Comparison of ENCODE assay signal across 19 mouse cellular contexts in the genomic region with DNA sequence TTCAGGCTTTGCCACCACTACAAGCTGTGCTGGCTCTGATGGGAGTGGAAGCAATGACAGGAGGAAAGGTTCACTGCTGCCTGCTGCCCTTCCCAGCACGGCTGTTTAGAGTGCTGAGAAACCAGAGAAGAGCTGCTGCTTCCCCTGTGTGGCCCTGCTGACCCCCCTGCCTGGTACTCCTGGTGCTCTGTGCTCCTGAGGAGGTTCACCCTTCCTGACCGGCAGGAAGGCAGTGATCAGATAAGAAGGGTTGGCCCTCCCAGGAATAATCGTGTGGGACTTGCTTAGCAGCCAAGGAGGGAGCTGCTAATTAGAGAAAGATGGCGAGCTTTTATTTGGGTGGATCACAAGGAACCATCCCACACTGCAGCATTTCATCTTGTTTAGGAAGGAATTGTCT. TPM values are rescaled to one million over a fixed set of nuclear protein-coding genes. Genes with fewer than 3 reads are reported as not detected.
DNase-seq lines count a peak whose midpoint lies in the region; ATAC-seq lines count a peak whose summit lies in the region.
"Had no signal": no experiment of that assay in that cellular context is flagged by ENCODE, and none has a peak within 500 bp of the region (broad histone marks: within the 10 kb centered on the region; RNA-seq: fewer than 3 reads in every experiment).

No protein-coding gene starts in this region.

- peaks cover 13% of the 10 kb centered on the region for H3K4me1 ChIP-seq in kidney, embryonic 16.5 days (ENCODE audit: insufficient read depth, low read length)
- H3K4me1 ChIP-seq: midbrain, embryonic 15.5 days had no signal

- H3K27ac ChIP-seq in kidney, embryonic 16.5 days (ENCODE audit: low read length), result no peak overlapping the region
- H3K27ac ChIP-seq: hindbrain, postnatal 0 days; midbrain, embryonic 15.5 days had no signal

- ATAC-seq in kidney, embryonic 16.5 days (ENCODE audit: low FRiP score, low TSS enrichment), result peak; percentile 49
- ATAC-seq: hindbrain, postnatal 0 days; intestine, postnatal 0 days; midbrain, embryonic 15.5 days; Patski had no signal

- no peaks in the 10 kb centered on the region; the same call in 1 of the 2 replicates for H3K9me3 ChIP-seq in kidney, embryonic 16.5 days (ENCODE audit: low read length)
- H3K9me3 ChIP-seq: midbrain, embryonic 15.5 days had no signal

- H3K4me2 ChIP-seq in kidney, embryonic 16.5 days (replicated peaks; ENCODE audit: low read depth, low read length), result no peak overlapping the region
- H3K4me2 ChIP-seq: midbrain, embryonic 15.5 days had no signal

- intact Hi-C loops in heart, postnatal 25 days (cut with DNase I), result no loop called here

- DNase-seq in adrenal gland, postnatal 14 days, result peak; percentile 22
- DNase-seq in adrenal gland, adult (ENCODE audit: inconsistent age in 2 of 2, low spot score in 1 of 2), result no peak
- peak; percentile 28 for DNase-seq in heart, adult 8-10 months (ENCODE audit: low spot score)
- no peak for DNase-seq in heart, postnatal 25 days (ENCODE audit: low spot score)
- no peak for DNase-seq in kidney, postnatal 4 days
- peak; percentile 46 to 49 for DNase-seq in kidney, postnatal 36 days
- no peak for DNase-seq in cerebellum, adult 18-20 months
- DNase-seq: adrenal gland, postnatal 25 days; cerebellum, adult 8-10 months; heart, postnatal 36 days; liver; lung, postnatal 14 days; thymus, postnatal 25 days had no signal

- no peak overlapping the region for H3K4me3 ChIP-seq in kidney, embryonic 16.5 days (ENCODE audit: low read length)
- H3K4me3 ChIP-seq: midbrain, embryonic 15.5 days; myocyte had no signal

- no peak overlapping the region for H3K9ac ChIP-seq in kidney, embryonic 16.5 days (replicated peaks; ENCODE audit: low read length)
- H3K9ac ChIP-seq: midbrain, embryonic 15.5 days had no signal

- 18% methylated on average over 4 of the region's 4 CpGs for WGBS in kidney, embryonic 16.5 days

- no peaks in the 10 kb centered on the region for H3K36me3 ChIP-seq in kidney, embryonic 16.5 days (ENCODE audit: insufficient read depth, low read length)
- H3K36me3 ChIP-seq: midbrain, embryonic 15.5 days had no signal

- no peaks in the 10 kb centered on the region for H3K27me3 ChIP-seq in kidney, embryonic 16.5 days (ENCODE audit: insufficient read depth, low read length)
- H3K27me3 ChIP-seq: midbrain, embryonic 15.5 days; Patski had no signal

RNA-seq across cellular contexts. Expression of a gene that starts 15.8 kb away (rescaled TPM):
- total RNA-seq in adrenal gland, postnatal 14 days (2021), result 16.7 and 19.4 TPM in 2 replicates
- total RNA-seq in heart, adult 8-10 months (2022), result 10 to 100 TPM; 11.4 to 14.3 (median 13.2) TPM
- total RNA-seq in heart, postnatal 25 days (2021), result 10 to 100 TPM; 13.5 to 16.6 TPM
- 23.0 and 24.8 TPM in 2 replicates for polyA plus RNA-seq in kidney, embryonic 16.5 days (2015; fragmentation: Nextera tagmentation; extraction: Ambion mirVana)

Comparison
In these comparisons a context has a peak if more than half of its experiments do, and no peak if none do; other contexts are left out.
1. DNase-seq: peak in adrenal gland, postnatal 14 days (single experiment), heart, adult 8-10 months (single experiment) and kidney, postnatal 36 days (2 of 2); none in adrenal gland, adult (0 of 2), heart, postnatal 25 days (single experiment), kidney, postnatal 4 days (0 of 2) and cerebellum, adult 18-20 months (0 of 2).